Mouse (Mus musculus): ENCODE data around the gene Gm20388.

Gene Gm20388

GRCm38 (mm10) chr8:120437666-120438395, 527.2 kb downstream of the Gm20388 start:
- no peak for DNase-seq (ENCODE audit: low spot score)

GRCm38 (mm10) chr8:120439309-120439708, 528.7 kb downstream of the Gm20388 start:
- peak; percentile 61 for DNase-seq (ENCODE audit: low spot score)

- peak; percentile 51 for DNase-seq (ENCODE audit: low spot score)
Measured at GRCm38 (mm10) chr8:120440739-120441138, 530.1 kb downstream of the Gm20388 start.

GRCm38 (mm10) chr8:120441637-120442036, 531.0 kb downstream of the Gm20388 start:
- no peak for DNase-seq (ENCODE audit: low spot score)

GRCm38 (mm10) chr8:120442306-120443003, 531.8 kb downstream of the Gm20388 start:
- no peak for DNase-seq (ENCODE audit: low spot score)

GRCm38 (mm10) chr8:120445249-120445648, 534.6 kb downstream of the Gm20388 start:
- peak; percentile 51 for DNase-seq (ENCODE audit: low spot score)

- DNase-seq (ENCODE audit: low spot score): peak; percentile 47
Measured at GRCm38 (mm10) chr8:120448131-120448530, 537.5 kb downstream of the Gm20388 start.

GRCm38 (mm10) chr8:120449139-120449538, 538.5 kb downstream of the Gm20388 start:
- no peak for DNase-seq (ENCODE audit: low spot score)

- DNase-seq (ENCODE audit: low spot score): peak; percentile 70
Measured at GRCm38 (mm10) chr8:120449608-120450031, 539.0 kb downstream of the Gm20388 start.

- DNase-seq (ENCODE audit: low spot score): no peak
Measured at GRCm38 (mm10) chr8:120452111-120452510, 541.5 kb downstream of the Gm20388 start.

GRCm38 (mm10) chr8:120454404-120454803, 543.8 kb downstream of the Gm20388 start:
- no peak for DNase-seq (ENCODE audit: low spot score)

GRCm38 (mm10) chr8:120460375-120460774, 549.7 kb downstream of the Gm20388 start:
- DNase-seq (ENCODE audit: low spot score): peak; percentile 55

GRCm38 (mm10) chr8:120462119-120462551, 551.5 kb downstream of the Gm20388 start:
- DNase-seq (ENCODE audit: low spot score): peak; percentile 78

- no peak for DNase-seq (ENCODE audit: low spot score)
Measured at GRCm38 (mm10) chr8:120462611-120463010, 552.0 kb downstream of the Gm20388 start.

- DNase-seq (ENCODE audit: low spot score): peak; percentile 59
Measured at GRCm38 (mm10) chr8:120463918-120464584, 553.4 kb downstream of the Gm20388 start.

- DNase-seq (ENCODE audit: low spot score): peak; percentile 44
Measured at GRCm38 (mm10) chr8:120464585-120464937, 553.9 kb downstream of the Gm20388 start.

- peak; percentile 63 for DNase-seq (ENCODE audit: low spot score)
Measured at GRCm38 (mm10) chr8:120465710-120466109, 555.1 kb downstream of the Gm20388 start.

- DNase-seq (ENCODE audit: low spot score): no peak
Measured at GRCm38 (mm10) chr8:120466266-120466665, 555.6 kb downstream of the Gm20388 start.

GRCm38 (mm10) chr8:120467598-120467997, 557.0 kb downstream of the Gm20388 start:
- DNase-seq (ENCODE audit: low spot score): no peak

- no peak for DNase-seq (ENCODE audit: low spot score)
Measured at GRCm38 (mm10) chr8:120470170-120470569, 559.5 kb downstream of the Gm20388 start.

- DNase-seq (ENCODE audit: low spot score): peak; percentile 91
Measured at GRCm38 (mm10) chr8:120471166-120471565, 560.5 kb downstream of the Gm20388 start.

- DNase-seq (ENCODE audit: low spot score): no peak
Measured at GRCm38 (mm10) chr8:120471752-120472151, 561.1 kb downstream of the Gm20388 start.

- DNase-seq (ENCODE audit: low spot score): peak; percentile 94
Measured at GRCm38 (mm10) chr8:120472230-120472629, 561.6 kb downstream of the Gm20388 start.

Data from MN1 (cell line).